Comparison of ENCODE assay signal across 24 mouse cellular contexts in genomic region chr2:63877387-63877786, GRCm38 (mm10).
"Had no signal": no experiment of that assay in that cellular context is flagged by ENCODE, and none has a peak within 500 bp of the region (broad histone marks: within the 10 kb centered on the region; RNA-seq: fewer than 3 reads in every experiment).

No protein-coding gene starts in this region.

- DNase-seq: forebrain, postnatal 0 days; gastrocnemius, postnatal 14 days; gastrocnemius, postnatal 36 days; heart, adult 11 months; heart, adult 2 months; heart, postnatal 14 days; heart, postnatal 36 days; kidney, adult 11 months; kidney, postnatal 14 days; liver had no signal

- H3K9me3 ChIP-seq: heart, embryonic 13.5 days; heart, embryonic 15.5 days; hindbrain, embryonic 13.5 days; hindbrain, embryonic 15.5 days; kidney, embryonic 15.5 days; limb, embryonic 12.5 days; liver, embryonic 12.5 days had no signal

- H3K27ac ChIP-seq: heart, adult 2 months; heart, embryonic 13.5 days; heart, embryonic 15.5 days; hindbrain, embryonic 13.5 days; hindbrain, embryonic 15.5 days; hindbrain, postnatal 0 days; kidney, embryonic 15.5 days; kidney, postnatal 0 days; layer of hippocampus, adult 2 months; left cerebral cortex, adult 2 months; limb, embryonic 12.5 days; liver, embryonic 12.5 days; liver, embryonic 14.5 days had no signal

- H3K27me3 ChIP-seq: heart, embryonic 13.5 days; heart, embryonic 15.5 days; hindbrain, embryonic 13.5 days; hindbrain, embryonic 15.5 days; kidney, embryonic 15.5 days; liver, embryonic 12.5 days had no signal

- H3K4me1 ChIP-seq: hindbrain, embryonic 13.5 days; hindbrain, embryonic 15.5 days; liver, embryonic 12.5 days had no signal

- H3K36me3 ChIP-seq: heart, embryonic 13.5 days; heart, embryonic 15.5 days; hindbrain, embryonic 13.5 days; hindbrain, embryonic 15.5 days; kidney, embryonic 15.5 days; limb, embryonic 12.5 days; liver, embryonic 12.5 days had no signal

- ATAC-seq: forebrain, postnatal 0 days; hindbrain, postnatal 0 days; intestine, embryonic 16.5 days; liver, embryonic 12.5 days had no signal

- H3K9ac ChIP-seq: forebrain, postnatal 0 days; heart, embryonic 13.5 days; heart, embryonic 15.5 days; hindbrain, embryonic 13.5 days; hindbrain, embryonic 15.5 days; kidney, embryonic 15.5 days; limb, embryonic 12.5 days; liver, embryonic 12.5 days; liver, embryonic 14.5 days had no signal

- H3K4me2 ChIP-seq: heart, embryonic 11.5 days; hindbrain, embryonic 13.5 days; kidney, embryonic 15.5 days; liver, embryonic 12.5 days had no signal

- H3K4me3 ChIP-seq: heart, adult 2 months; heart, embryonic 13.5 days; heart, embryonic 15.5 days; hindbrain, embryonic 13.5 days; hindbrain, embryonic 15.5 days; kidney, embryonic 15.5 days; layer of hippocampus, adult 2 months; left cerebral cortex, adult 2 months; limb, embryonic 12.5 days; liver, embryonic 12.5 days had no signal
